ENCODE assay signal across 26 mouse cellular contexts in genomic region chr9:87406476-87406875, GRCm38 (mm10).
DNase-seq lines count a peak whose midpoint lies in the region; ATAC-seq and TF ChIP-seq lines count a peak whose summit lies in the region.
"Had no signal": no experiment of that assay in that cellular context is flagged by ENCODE, and none has a peak within 500 bp of the region (broad histone marks: within the 10 kb centered on the region; RNA-seq: fewer than 3 reads in every experiment).

No protein-coding gene starts in this region.

- H3K79me2 ChIP-seq in myocyte (ENCODE audit: control insufficient read depth, insufficient read depth) = no peaks in the 10 kb centered on the region

- H3K4me3 ChIP-seq in embryonic facial prominence, embryonic 13.5 days = 0 out of 2 replicates have a peak overlapping the region, but pooled peaks have one; percentile 4
- no peak overlapping the region for H3K4me3 ChIP-seq in embryonic facial prominence, embryonic 10.5 days
- H3K4me3 ChIP-seq in heart, embryonic 14.5 days (ENCODE audit: control insufficient read depth in 1 of 2, insufficient read depth in 1 of 2, low read depth in 1 of 2, low read length in 2 of 2) = peak overlapping the region in 1 of 2 experiments; percentile 8; a peak in 2 of 4 replicates
- no peak overlapping the region for H3K4me3 ChIP-seq in midbrain, embryonic 11.5 days (ENCODE audit: low read depth, low read length)
- H3K4me3 ChIP-seq in midbrain, embryonic 10.5 days = no peak overlapping the region
- H3K4me3 ChIP-seq in myocyte = no peak overlapping the region
- H3K4me3 ChIP-seq in forebrain, embryonic 16.5 days (replicated peaks; ENCODE audit: low read length) = no peak overlapping the region
- H3K4me3 ChIP-seq: gastrocnemius, adult 2 months; hindbrain, embryonic 15.5 days; liver, embryonic 12.5 days; midbrain, embryonic 13.5 days had no signal

- DNase-seq in embryonic facial prominence, embryonic 10.5 days (ENCODE audit: low spot score) = no peak
- no peak for DNase-seq in heart, adult 11 months
- DNase-seq in midbrain, embryonic 11.5 days (ENCODE audit: low spot score, missing footprints) = peak; percentile 67
- no peak for DNase-seq in midbrain, embryonic 10.5 days (ENCODE audit: low spot score)
- DNase-seq: adrenal gland, postnatal 25 days; cerebellum, adult 11-12 months; cerebellum, adult 9-11 months; embryo, embryonic 11 days; gastrocnemius, adult 2 months; kidney, adult 11 months; kidney, postnatal 14 days; liver, postnatal 0 days; lung, postnatal 36 days; retina, postnatal 1 day; right cerebral cortex, postnatal 25 days; spleen, adult 18-20 months; thymus, postnatal 25 days had no signal

- 0 out of 2 replicates have a peak, but pooled peaks cover 4% of the 10 kb centered on the region for H3K4me1 ChIP-seq in embryonic facial prominence, embryonic 13.5 days
- H3K4me1 ChIP-seq in embryonic facial prominence, embryonic 10.5 days = no peaks in the 10 kb centered on the region
- no peaks in the 10 kb centered on the region; a peak in 1 of 4 replicates for H3K4me1 ChIP-seq in heart, embryonic 14.5 days (ENCODE audit: control insufficient read depth in 2 of 2, insufficient read depth in 2 of 2, low read length in 2 of 2)
- no peaks in the 10 kb centered on the region for H3K4me1 ChIP-seq in midbrain, embryonic 11.5 days (ENCODE audit: control insufficient read depth, insufficient read depth, low read length)
- no peaks in the 10 kb centered on the region for H3K4me1 ChIP-seq in midbrain, embryonic 10.5 days
- no peaks in the 10 kb centered on the region for H3K4me1 ChIP-seq in forebrain, embryonic 16.5 days (replicated peaks; ENCODE audit: control insufficient read depth, insufficient read depth, low read length)
- H3K4me1 ChIP-seq: hindbrain, embryonic 15.5 days; liver, embryonic 12.5 days; midbrain, embryonic 13.5 days had no signal

- TF ChIP-seq POLR2A in myocyte (IDR thresholded peaks at IDR 0.05; ENCODE audit: insufficient read length, low read depth) = no peak

- 45% methylated on average over 12 of the region's 12 CpGs for WGBS in embryonic facial prominence, embryonic 13.5 days
- 81% methylated on average over 12 of the region's 12 CpGs for WGBS in embryonic facial prominence, embryonic 10.5 days
- 16% methylated on average over 12 of the region's 12 CpGs for WGBS in heart, embryonic 14.5 days
- 86% methylated on average over 12 of the region's 12 CpGs for WGBS in midbrain, embryonic 11.5 days
- WGBS in midbrain, embryonic 10.5 days = 88% methylated on average over 12 of the region's 12 CpGs
- 79% methylated on average over 12 of the region's 12 CpGs for WGBS in forebrain, embryonic 16.5 days

- ATAC-seq in embryonic facial prominence, embryonic 13.5 days (ENCODE audit: insufficient number of reproducible peaks, insufficient read depth, low FRiP score, low TSS enrichment, low read depth) = no peak
- ATAC-seq in heart, embryonic 14.5 days (ENCODE audit: insufficient number of reproducible peaks, insufficient read depth, low FRiP score, low read depth) = no peak
- no peak for ATAC-seq in midbrain, embryonic 11.5 days (ENCODE audit: low FRiP score)
- ATAC-seq in forebrain, embryonic 16.5 days = no peak
- ATAC-seq: forebrain, embryonic 14.5 days; inflammation-experienced regulatory T-cells, adult 6 months; liver, embryonic 12.5 days; liver, postnatal 0 days; midbrain, embryonic 13.5 days had no signal

- H3ac ChIP-seq in myocyte (ENCODE audit: control insufficient read depth, insufficient read length) = no peak overlapping the region

- H3K4me2 ChIP-seq in embryonic facial prominence, embryonic 13.5 days = peak overlapping the region; percentile 45
- H3K4me2 ChIP-seq in heart, embryonic 14.5 days (ENCODE audit: low read length) = peak overlapping the region; percentile 62
- no peak overlapping the region for H3K4me2 ChIP-seq in midbrain, embryonic 11.5 days
- H3K4me2 ChIP-seq in myocyte (ENCODE audit: low read depth) = peak overlapping the region; percentile 81
- no peak overlapping the region for H3K4me2 ChIP-seq in forebrain, embryonic 16.5 days (ENCODE audit: low read length)
- H3K4me2 ChIP-seq: hindbrain, embryonic 15.5 days; liver, embryonic 12.5 days; midbrain, embryonic 13.5 days had no signal

- no peaks in the 10 kb centered on the region for H3K9me3 ChIP-seq in embryonic facial prominence, embryonic 13.5 days
- no peaks in the 10 kb centered on the region for H3K9me3 ChIP-seq in embryonic facial prominence, embryonic 10.5 days
- no peaks in the 10 kb centered on the region for H3K9me3 ChIP-seq in heart, embryonic 14.5 days (ENCODE audit: control insufficient read depth, low read length)
- H3K9me3 ChIP-seq in midbrain, embryonic 11.5 days (ENCODE audit: control insufficient read depth, low read length) = no peaks in the 10 kb centered on the region
- H3K9me3 ChIP-seq in midbrain, embryonic 10.5 days (replicated peaks) = no peaks in the 10 kb centered on the region
- H3K9me3 ChIP-seq in forebrain, embryonic 16.5 days (ENCODE audit: control insufficient read depth, low read length) = no peaks in the 10 kb centered on the region
- H3K9me3 ChIP-seq: hindbrain, embryonic 15.5 days; liver, embryonic 12.5 days; midbrain, embryonic 13.5 days had no signal

- H3K9ac ChIP-seq in embryonic facial prominence, embryonic 13.5 days = no peak overlapping the region
- no peak overlapping the region for H3K9ac ChIP-seq in heart, embryonic 14.5 days (ENCODE audit: low read length)
- H3K9ac ChIP-seq in midbrain, embryonic 11.5 days (ENCODE audit: low read length) = no peak overlapping the region
- H3K9ac ChIP-seq in forebrain, embryonic 16.5 days (replicated peaks; ENCODE audit: low read depth, low read length) = no peak overlapping the region
- H3K9ac ChIP-seq: hindbrain, embryonic 15.5 days; liver, embryonic 12.5 days; liver, postnatal 0 days; midbrain, embryonic 13.5 days had no signal

- H3K36me3 ChIP-seq in embryonic facial prominence, embryonic 13.5 days = no peaks in the 10 kb centered on the region
- no peaks in the 10 kb centered on the region for H3K36me3 ChIP-seq in embryonic facial prominence, embryonic 10.5 days (replicated peaks)
- no peaks in the 10 kb centered on the region for H3K36me3 ChIP-seq in heart, embryonic 14.5 days (ENCODE audit: control insufficient read depth, insufficient read depth, low read length)
- no peaks in the 10 kb centered on the region for H3K36me3 ChIP-seq in midbrain, embryonic 11.5 days (ENCODE audit: control insufficient read depth, insufficient read depth, low read length)
- no peaks in the 10 kb centered on the region for H3K36me3 ChIP-seq in midbrain, embryonic 10.5 days
- no peaks in the 10 kb centered on the region for H3K36me3 ChIP-seq in myocyte (ENCODE audit: control insufficient read depth, insufficient read depth)
- H3K36me3 ChIP-seq in forebrain, embryonic 16.5 days (ENCODE audit: control insufficient read depth, insufficient read depth) = no peaks in the 10 kb centered on the region
- H3K36me3 ChIP-seq: hindbrain, embryonic 15.5 days; liver, embryonic 12.5 days; midbrain, embryonic 13.5 days had no signal

- H3K27me3 ChIP-seq in embryonic facial prominence, embryonic 13.5 days = peaks cover 18% of the 10 kb centered on the region
- no peaks in the 10 kb centered on the region for H3K27me3 ChIP-seq in embryonic facial prominence, embryonic 10.5 days (replicated peaks; ENCODE audit: low read depth, poor library complexity, severe bottlenecking)
- no peaks in the 10 kb centered on the region; the same call in none of the 2 replicates for H3K27me3 ChIP-seq in heart, embryonic 14.5 days (ENCODE audit: control insufficient read depth, insufficient read depth, low read length)
- no peaks in the 10 kb centered on the region for H3K27me3 ChIP-seq in midbrain, embryonic 11.5 days (ENCODE audit: control insufficient read depth, insufficient read depth, low read length)
- no peaks in the 10 kb centered on the region for H3K27me3 ChIP-seq in midbrain, embryonic 10.5 days (ENCODE audit: low read depth, poor library complexity, severe bottlenecking)
- no peaks in the 10 kb centered on the region for H3K27me3 ChIP-seq in myocyte (ENCODE audit: control insufficient read depth, insufficient read depth, insufficient read length)
- H3K27me3 ChIP-seq in forebrain, embryonic 16.5 days (replicated peaks; ENCODE audit: control insufficient read depth, insufficient read depth, low read length) = no peaks in the 10 kb centered on the region
- H3K27me3 ChIP-seq: hindbrain, embryonic 15.5 days; liver, embryonic 12.5 days; midbrain, embryonic 13.5 days had no signal

- H3K27ac ChIP-seq in embryonic facial prominence, embryonic 13.5 days = no peak overlapping the region
- no peak overlapping the region for H3K27ac ChIP-seq in embryonic facial prominence, embryonic 10.5 days (replicated peaks)
- no peak overlapping the region for H3K27ac ChIP-seq in heart, embryonic 14.5 days (replicated peaks in 1 of 2; ENCODE audit: control insufficient read depth in 1 of 2, insufficient read depth in 1 of 2, low read depth in 2 of 2, low read length in 2 of 2)
- H3K27ac ChIP-seq in midbrain, embryonic 11.5 days (ENCODE audit: low read depth, low read length) = no peak overlapping the region
- H3K27ac ChIP-seq in midbrain, embryonic 10.5 days (replicated peaks) = no peak overlapping the region
- H3K27ac ChIP-seq in forebrain, embryonic 16.5 days (ENCODE audit: low read length) = no peak overlapping the region
- H3K27ac ChIP-seq: gastrocnemius, adult 2 months; hindbrain, embryonic 15.5 days; liver, embryonic 12.5 days; midbrain, embryonic 13.5 days had no signal

TF ChIP-seq in myocyte, 11 proteins besides CTCF, POLR2A, EP300 and RAD21:
- TF ChIP-seq POLR2AphosphoS2 (IDR thresholded peaks at IDR 0.05; ENCODE audit: insufficient read length, low read depth) (no peak), MYOG (IDR thresholded peaks at IDR 0.05; ENCODE audit: control insufficient read depth in 1 of 3, insufficient read depth in 1 of 3, insufficient read length in 2 of 3, low read depth in 2 of 3) (peak in 1 of 3 experiments; percentile 30), CEBPB (IDR thresholded peaks at IDR 0.05; ENCODE audit: insufficient read depth, poor library complexity, severe bottlenecking) (no peak), REST (IDR thresholded peaks at IDR 0.05; ENCODE audit: insufficient read depth, insufficient read length) (no peak), MYOD1 (IDR thresholded peaks at IDR 0.05; ENCODE audit: control insufficient read depth in 1 of 3, insufficient read length in 2 of 3, low read depth in 2 of 3) (peak in 2 of 3 experiments; percentile 35 to 77), TCF3 (IDR thresholded peaks at IDR 0.05; ENCODE audit: insufficient read length, low read depth) (no peak), E2F4 (IDR thresholded peaks at IDR 0.05; ENCODE audit: insufficient read depth) (no peak), MAX (IDR thresholded peaks at IDR 0.05; ENCODE audit: low read depth) (no peak), USF1 (IDR thresholded peaks at IDR 0.05; ENCODE audit: low read depth) (no peak), TCF12 (IDR thresholded peaks at IDR 0.05; ENCODE audit: insufficient read depth, poor library complexity, severe bottlenecking) (no peak), SRF (IDR thresholded peaks at IDR 0.05; ENCODE audit: control insufficient read depth, insufficient read length, low read depth) (no peak)

Comparison
In these comparisons a context has a peak if more than half of its experiments do, and no peak if none do; other contexts are left out.
1. H3K4me2 ChIP-seq: peak in embryonic facial prominence, embryonic 13.5 days (single experiment), heart, embryonic 14.5 days (single experiment) and myocyte (single experiment); none in midbrain, embryonic 11.5 days (single experiment) and forebrain, embryonic 16.5 days (single experiment).